Mouse (Mus musculus) stomach, embryonic 14.5 days (tissue): Measurements from ENCODE around the gene Hexim2. TPM values are rescaled to one million over a fixed set of nuclear protein-coding genes. Genes with fewer than 3 reads are reported as not detected.

Experiments used
- ATAC-seq: fragments of 200-750 bp; cut with Nextera tagmentation; 2 replicates; pipeline ENCODE4 v1.8.0; 2017; ENCODE audit warnings: low read depth, moderate TSS enrichment; ENCODE audit not compliant: insufficient number of reproducible peaks, insufficient read depth, low FRiP score
- H3K27ac ChIP-seq: fragments of 300-500 bp; sonication (generic); 2 replicates; pipeline ENCODE4 v1.5.1; 2014; ENCODE audit warnings: mild to moderate bottlenecking, low read length, moderate library complexity, mixed read lengths
- H3K27me3 ChIP-seq: fragments of 300-500 bp; sonication (generic); 2 replicates; pipeline ENCODE4 v1.6.1; 2014; ENCODE audit warnings: low read length, control low read depth, mixed read lengths; ENCODE audit not compliant: control insufficient read depth, insufficient read depth
- H3K36me3 ChIP-seq: fragments of 300-500 bp; sonication (generic); 2 replicates; pipeline ENCODE4 v1.6.1; 2014; ENCODE audit warnings: mild to moderate bottlenecking, control low read depth, low read length, moderate library complexity, mixed read lengths; ENCODE audit not compliant: control insufficient read depth, insufficient read depth
- H3K4me1 ChIP-seq: fragments of 300-500 bp; sonication (generic); 2 replicates; pipeline ENCODE4 v1.6.1; 2014; ENCODE audit warnings: low read length, control low read depth, mixed read lengths; ENCODE audit not compliant: control insufficient read depth, insufficient read depth
- H3K4me2 ChIP-seq: fragments of 300-500 bp; sonication (generic); replicated peaks from 2 replicates; pipeline ENCODE4 v1.6.1; 2014; ENCODE audit warnings: low read depth, low read length, control low read depth
- H3K4me3 ChIP-seq: fragments of 300-500 bp; sonication (generic); 2 replicates; pipeline ENCODE4 v1.5.1; 2014; ENCODE audit warnings: low read depth, low read length, control low read depth
- H3K9ac ChIP-seq: fragments of 300-500 bp; sonication (generic); replicated peaks from 2 replicates; pipeline ENCODE4 v1.6.1; 2014; ENCODE audit warnings: low read depth, mild to moderate bottlenecking, control low read depth, low read length, moderate library complexity, mixed read lengths
- H3K9me3 ChIP-seq: fragments of 300-500 bp; sonication (generic); 2 replicates; pipeline ENCODE4 v1.6.1; 2016; ENCODE audit warnings: low read depth, low read length, control low read depth; ENCODE audit not compliant: control insufficient read depth
- WGBS: fragments of 180-500 bp; shearing (Covaris S2); extraction: QIAGEN DNeasy Blood & Tissue Kit; methylation state at CpG from one replicate; pipeline ENCODE4 v1.1.7; 2014; 5-methylcytosine and 5-hydroxymethylcytosine counted together
- polyA plus RNA-seq: library from polyadenylated mRNA; unstranded; fragments of >200 nt; fragmentation: Nextera tagmentation; extraction: Ambion mirVana; gene quantifications from 2 replicates; pipeline ENCODE4 v1.2.1, GENCODE M21; 2014

The Hexim2 gene
- polyA plus RNA-seq, 1 experiment from 2014 or later, result 7.3 TPM

DNA sequence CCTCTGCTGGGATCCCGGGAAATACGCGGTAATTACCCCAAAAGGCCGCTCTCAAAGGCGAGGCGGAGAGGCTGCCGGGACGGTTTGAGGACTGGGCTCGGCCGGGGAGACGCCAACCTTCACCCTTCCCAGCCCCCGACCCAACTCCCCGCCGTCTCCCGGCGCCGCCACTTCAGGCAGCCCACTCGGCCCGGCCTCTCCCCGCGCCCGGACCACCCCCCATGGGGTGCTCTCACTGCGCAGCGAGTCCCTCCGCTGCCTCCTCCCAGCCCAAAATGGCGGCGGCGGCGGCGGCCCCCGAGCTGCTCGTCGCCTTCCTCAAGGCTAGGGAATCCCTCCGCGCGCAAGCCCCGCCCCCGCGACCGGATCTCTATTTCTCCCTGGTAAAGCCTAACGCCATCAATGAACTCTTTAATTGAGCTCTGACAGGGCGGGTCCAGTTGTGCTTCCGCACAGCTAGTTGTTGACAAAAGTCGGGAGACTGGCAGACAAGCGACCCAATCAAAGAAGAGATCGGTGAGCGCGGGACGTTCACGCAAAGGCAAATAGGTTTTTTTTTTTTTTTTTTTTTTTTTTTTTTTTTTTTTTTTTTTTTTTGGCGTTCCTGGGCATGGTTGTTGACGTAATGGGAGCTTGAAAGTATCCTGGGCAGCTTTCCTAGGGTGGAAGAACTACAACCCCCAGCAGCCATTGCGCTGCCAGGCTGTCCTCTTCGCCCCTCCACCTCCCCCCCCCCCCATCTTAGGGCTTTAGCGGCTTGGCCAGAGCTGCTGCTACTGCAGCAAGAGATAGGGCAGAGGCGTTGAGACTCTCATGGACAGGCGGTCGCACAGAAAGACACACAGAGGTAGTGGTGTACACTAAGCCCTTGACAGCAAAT lies 587 bp downstream of the Hexim2 start:
- peak; percentile 93 for ATAC-seq
- H3K4me2 ChIP-seq, result peak overlapping the region; percentile 69

DNA sequence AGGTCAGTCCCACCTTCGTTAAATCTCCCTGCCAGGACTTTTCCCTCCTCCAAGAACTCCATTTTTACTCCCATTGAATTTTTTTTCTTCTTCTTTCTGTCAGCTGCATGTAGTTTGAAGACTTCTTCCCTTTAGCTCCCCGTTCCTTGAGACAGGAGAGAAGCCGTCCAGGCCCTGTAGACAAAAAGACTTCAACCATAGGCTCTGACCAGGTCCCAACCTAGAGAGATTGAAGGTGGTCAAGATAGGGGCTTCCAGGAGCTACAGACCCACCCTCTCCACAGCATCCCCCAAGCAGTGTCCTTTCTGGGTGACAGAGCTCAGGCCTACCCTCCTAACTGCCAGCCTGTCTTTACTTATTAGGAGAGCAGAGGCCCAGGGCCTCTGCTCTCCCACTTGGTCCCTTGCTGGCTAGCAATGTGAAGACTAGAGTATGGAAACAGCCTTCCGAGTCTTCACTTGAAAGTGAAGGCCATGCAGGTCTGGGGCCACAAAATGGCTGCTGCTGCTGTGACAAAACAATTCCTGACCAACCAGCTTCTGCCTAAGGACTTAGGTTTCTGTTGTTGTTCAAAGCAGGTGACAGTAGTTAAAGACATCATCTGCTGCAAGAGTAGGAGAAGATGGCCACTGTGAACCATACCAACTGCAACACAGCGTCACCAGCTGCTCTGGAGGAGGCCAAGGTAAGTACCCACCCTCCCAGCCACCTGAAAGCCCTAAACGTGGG lies 1.4 kb downstream of the Hexim2 start:
- ATAC-seq, result peak; percentile 10; the same call in 1 of the 2 replicates
- peak overlapping the region; percentile 37; the same call in 1 of the 2 replicates for H3K9ac ChIP-seq
- H3K27ac ChIP-seq, result peak overlapping the region; percentile 69
- H3K4me2 ChIP-seq, result peak overlapping the region; percentile 46
- no peaks in the 10 kb centered on the region for H3K27me3 ChIP-seq
- peak overlapping the region; percentile 17 for H3K4me3 ChIP-seq
- H3K9me3 ChIP-seq, result no peaks in the 10 kb centered on the region
- H3K36me3 ChIP-seq, result no peaks in the 10 kb centered on the region
- 51% methylated on average over 6 of the region's 6 CpGs for whole genome bisulfite sequencing
- peaks cover 19% of the 10 kb centered on the region for H3K4me1 ChIP-seq

More for the DNA sequence above, 587 bp downstream of the Hexim2 start:
- peaks cover 19% of the 10 kb centered on the region for H3K4me1 ChIP-seq
- no peaks in the 10 kb centered on the region for H3K27me3 ChIP-seq
- H3K4me3 ChIP-seq, result peak overlapping the region; percentile 95
- peak overlapping the region; percentile 100 for H3K9ac ChIP-seq
- H3K36me3 ChIP-seq, result no peaks in the 10 kb centered on the region
- WGBS, result under 1% methylated on average over 53 of the region's 58 CpGs
- H3K9me3 ChIP-seq, result no peaks in the 10 kb centered on the region
- H3K27ac ChIP-seq, result peak overlapping the region; percentile 99

DNA sequence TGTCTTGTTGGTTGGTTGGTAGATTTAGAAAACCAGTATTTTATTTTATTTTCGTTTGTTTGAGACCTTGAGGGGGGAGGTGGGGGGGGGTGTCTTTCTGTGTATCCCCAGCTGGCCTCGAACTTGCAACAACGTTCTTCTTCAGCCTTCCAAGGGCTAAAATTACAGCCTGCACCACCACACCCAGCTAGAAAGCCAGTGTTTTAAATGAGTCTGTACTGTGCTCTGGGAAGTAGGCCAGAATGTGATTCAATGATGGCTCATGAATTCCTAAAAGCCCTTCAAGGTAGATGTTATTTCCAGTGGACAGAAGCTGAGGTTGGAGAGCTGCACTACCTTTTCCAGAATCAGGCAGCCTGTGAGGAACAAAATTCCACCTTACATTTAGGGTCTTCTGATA lies 2.0 kb downstream of the Hexim2 start:
- Histone ChIP-seq H3K27me3 (no peaks in the 10 kb centered on the region), H3K4me3 (no peak overlapping the region), H3K36me3 (no peaks in the 10 kb centered on the region; the same call in 1 of the 2 replicates), H3K4me2 (peak overlapping the region; percentile 46; the same call in 1 of the 2 replicates), H3K27ac (no peak overlapping the region), H3K4me1 (peaks cover 19% of the 10 kb centered on the region), H3K9ac (no peak overlapping the region), H3K9me3 (no peaks in the 10 kb centered on the region)
- ATAC-seq, result no peak
- WGBS, result 64% methylated on average over 3 of the region's 3 CpGs

DNA sequence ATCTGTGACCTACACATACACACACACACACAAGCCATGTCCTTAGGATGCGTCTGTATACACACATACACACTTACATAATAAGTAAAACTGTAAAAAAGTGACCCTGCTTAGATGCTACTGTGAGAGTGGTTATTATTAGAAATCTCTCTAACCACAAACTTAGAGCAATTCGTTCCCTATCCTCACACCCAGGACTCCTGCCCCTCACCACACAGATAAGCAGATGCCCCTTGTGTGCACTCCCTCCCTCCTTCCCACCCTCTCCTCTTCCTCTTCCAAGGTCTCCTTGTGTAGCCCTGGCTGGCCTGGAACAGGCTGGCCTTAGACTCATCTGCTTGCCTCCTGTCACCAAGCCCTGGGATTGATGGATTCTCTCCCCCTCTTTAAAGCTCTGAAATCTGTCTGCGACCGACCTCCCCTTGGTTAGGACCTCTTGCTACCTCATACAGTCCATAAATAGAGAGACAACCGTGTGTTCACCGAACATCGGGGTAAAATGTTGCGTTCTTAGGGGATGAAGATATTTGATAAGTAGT lies 3.9 kb downstream of the Hexim2 start:
- Histone ChIP-seq H3K4me1 (peaks cover 22% of the 10 kb centered on the region), H3K4me3 (no peak overlapping the region), H3K9ac (no peak overlapping the region), H3K27me3 (no peaks in the 10 kb centered on the region), H3K9me3 (no peaks in the 10 kb centered on the region), H3K36me3 (no peaks in the 10 kb centered on the region; the same call in none of the 2 replicates), H3K4me2 (no peak overlapping the region), H3K27ac (no peak overlapping the region)
- no peak for ATAC-seq
- WGBS, result 69% methylated on average over 8 of the region's 8 CpGs

DNA sequence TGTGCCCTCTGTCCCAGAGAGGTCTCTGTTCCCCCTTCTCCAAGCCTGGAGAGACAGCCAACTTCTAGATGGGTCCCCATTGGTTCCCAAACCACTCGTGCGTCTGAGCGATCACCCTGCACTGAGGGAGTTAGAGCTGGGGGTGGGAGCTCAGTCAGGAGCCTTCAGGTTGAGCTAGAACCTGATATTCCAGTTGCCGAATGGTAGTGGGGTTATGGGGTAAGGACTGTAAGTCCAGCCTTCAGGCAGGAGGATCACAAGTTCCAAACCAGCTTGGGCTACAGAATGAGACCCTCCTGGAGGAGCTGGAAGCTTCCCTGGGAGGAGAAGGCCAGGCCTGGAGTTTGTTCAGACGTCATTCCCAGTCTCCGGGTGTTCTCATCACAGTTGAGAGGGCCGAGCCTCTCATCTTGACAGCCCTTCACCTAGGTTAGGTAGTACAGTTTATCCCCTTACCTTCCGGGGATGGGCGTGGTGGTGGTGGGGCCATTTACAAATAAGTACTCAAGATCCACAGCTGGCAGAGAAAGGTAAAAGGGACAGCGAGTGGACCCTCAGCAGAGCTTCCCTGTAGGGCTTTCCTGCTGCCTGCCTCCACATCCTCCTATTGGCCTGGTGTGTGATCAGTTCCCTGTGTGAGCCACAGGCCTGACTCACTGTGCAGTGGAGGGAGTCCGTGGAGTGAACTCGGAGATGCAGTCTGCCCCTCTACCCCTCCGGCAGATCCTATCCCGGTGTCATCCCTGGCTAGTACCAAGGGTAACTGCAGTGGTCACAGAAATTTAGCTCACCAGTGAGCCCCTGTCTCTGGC lies 7.9 kb downstream of the Hexim2 start:
- ATAC-seq, result no peak
- no peaks in the 10 kb centered on the region for H3K27me3 ChIP-seq
- no peak overlapping the region for H3K9ac ChIP-seq
- no peak overlapping the region for H3K4me3 ChIP-seq
- H3K36me3 ChIP-seq, result no peaks in the 10 kb centered on the region; the same call in none of the 2 replicates
- WGBS, result 74% methylated on average over 14 of the region's 14 CpGs
- no peak overlapping the region for H3K4me2 ChIP-seq
- H3K4me1 ChIP-seq, result peaks cover 31% of the 10 kb centered on the region
- H3K9me3 ChIP-seq, result no peaks in the 10 kb centered on the region
- H3K27ac ChIP-seq, result peak overlapping the region; percentile 87

DNA sequence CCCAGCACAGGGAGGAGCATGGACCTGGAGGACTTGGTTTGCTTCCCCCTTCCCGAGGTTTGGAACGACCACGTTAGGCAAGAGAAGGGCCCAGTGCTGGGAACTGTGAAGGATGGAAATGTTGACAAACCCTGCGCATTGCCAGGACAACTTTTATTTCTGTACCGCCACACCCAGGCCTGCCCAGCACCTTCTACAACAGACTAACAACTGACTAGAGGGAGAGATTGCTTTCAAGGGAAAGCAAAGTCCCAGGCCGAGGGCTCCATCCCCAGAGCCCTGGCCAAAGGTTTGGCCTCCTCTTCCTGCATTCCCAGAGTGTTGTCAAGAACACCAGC lies 8.5 kb downstream of the Hexim2 start:
- Histone ChIP-seq H3K9me3 (no peaks in the 10 kb centered on the region), H3K36me3 (no peaks in the 10 kb centered on the region; the same call in none of the 2 replicates), H3K4me3 (no peak overlapping the region), H3K4me2 (0 out of 2 replicates have a peak overlapping the region, but pooled peaks have one; percentile 4), H3K4me1 (peaks cover 31% of the 10 kb centered on the region), H3K27ac (peak overlapping the region; percentile 87), H3K27me3 (no peaks in the 10 kb centered on the region), H3K9ac (no peak overlapping the region)
- ATAC-seq, result no peak
- 43% methylated on average over 6 of the region's 6 CpGs for WGBS

DNA sequence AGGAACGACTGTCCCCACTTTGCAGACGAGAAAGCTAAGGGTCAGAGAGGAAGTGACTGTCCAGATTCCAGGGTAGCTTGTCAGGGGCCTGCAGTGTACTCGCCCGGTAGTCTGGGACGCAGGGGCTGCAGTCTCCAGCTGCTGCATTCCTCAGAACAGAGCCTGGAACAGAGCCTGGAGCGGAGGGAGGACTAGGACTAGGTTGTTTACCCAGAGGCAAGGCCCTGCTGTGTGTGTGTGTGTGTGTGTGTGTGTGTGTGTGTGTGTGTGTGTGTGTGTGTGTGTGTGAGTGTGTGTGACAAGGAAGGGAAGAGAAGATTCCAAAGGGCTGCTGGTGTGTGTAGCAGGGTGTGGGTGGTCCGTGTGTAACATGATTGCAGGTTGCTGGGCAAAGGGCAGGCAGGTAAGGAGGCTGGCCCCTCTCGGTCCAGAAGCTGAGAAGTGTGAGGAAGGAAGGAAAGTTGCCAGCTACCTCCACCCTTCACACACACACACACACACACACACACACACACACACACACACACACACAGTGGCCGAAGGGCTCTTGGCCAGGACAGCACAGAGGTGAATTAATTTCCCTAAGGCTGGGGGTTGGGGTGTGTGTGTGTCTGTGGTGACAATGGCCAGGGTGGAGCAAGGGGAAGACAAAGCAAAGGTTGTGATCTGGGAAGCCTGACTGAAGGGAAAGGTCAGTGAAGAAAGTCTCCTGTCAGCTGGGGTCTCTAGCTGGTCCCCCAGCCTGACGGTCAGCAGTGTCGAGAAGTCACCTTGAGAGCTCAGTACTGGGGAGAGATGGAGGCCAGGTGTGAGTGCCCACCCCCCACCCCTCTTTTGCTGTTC lies 9.1 kb downstream of the Hexim2 start:
- peak; percentile 62 for ATAC-seq
- WGBS, result 18% methylated on average over 11 of the region's 11 CpGs
- peaks cover 31% of the 10 kb centered on the region for H3K4me1 ChIP-seq
- no peaks in the 10 kb centered on the region for H3K27me3 ChIP-seq
- no peak overlapping the region for H3K9ac ChIP-seq
- no peaks in the 10 kb centered on the region for H3K9me3 ChIP-seq
- peak overlapping the region; percentile 87 for H3K27ac ChIP-seq
- H3K4me2 ChIP-seq, result 0 out of 2 replicates have a peak overlapping the region, but pooled peaks have one; percentile 4
- H3K4me3 ChIP-seq, result no peak overlapping the region
- no peaks in the 10 kb centered on the region; the same call in none of the 2 replicates for H3K36me3 ChIP-seq
